Mouse (Mus musculus): ENCODE results near the gene Lmf2.

Gene Lmf2

DNA sequence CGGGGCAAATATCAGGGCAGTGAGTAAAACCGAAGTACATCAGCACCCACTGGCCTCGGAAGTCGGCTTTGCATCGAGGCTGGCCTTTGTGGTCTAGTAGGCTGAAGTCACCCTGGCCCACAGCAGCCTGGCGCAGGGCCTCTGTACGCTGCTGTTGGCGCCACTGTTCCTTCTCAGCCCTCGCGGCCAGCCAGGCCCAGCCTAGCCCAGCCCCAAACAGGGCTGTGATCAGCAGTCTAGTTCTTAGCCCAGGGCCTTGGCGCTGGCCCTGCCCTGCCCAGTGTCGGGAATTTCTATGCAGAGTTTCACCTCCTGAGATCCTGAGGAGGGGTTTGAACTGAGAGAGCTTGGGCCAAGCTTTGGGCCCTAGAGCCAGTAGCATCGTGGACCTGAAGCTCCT is 16.6 kb upstream of the Lmf2 start:
- no peak for DNase-seq

DNA sequence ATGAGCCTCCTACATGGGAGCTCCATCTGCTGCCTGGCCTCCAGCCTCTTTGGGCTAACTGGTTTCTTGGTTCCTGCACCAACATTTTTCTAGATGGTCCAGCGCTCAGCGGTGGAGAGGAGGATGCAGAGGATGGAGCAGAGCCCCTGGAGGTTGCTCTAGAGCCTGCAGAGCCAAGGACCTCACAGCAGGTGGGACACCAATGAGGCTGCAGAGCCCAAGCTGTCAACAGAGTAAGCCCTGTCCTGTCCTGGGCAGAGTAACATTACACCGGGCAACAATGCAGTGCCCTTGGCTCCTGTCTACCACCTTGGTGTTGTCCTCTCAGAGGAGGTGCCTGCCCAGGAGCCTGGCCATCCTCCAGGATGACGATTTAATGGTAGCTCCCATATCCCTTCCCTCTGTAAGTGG is 9.7 kb upstream of the Lmf2 start:
- no peak for DNase-seq

DNA sequence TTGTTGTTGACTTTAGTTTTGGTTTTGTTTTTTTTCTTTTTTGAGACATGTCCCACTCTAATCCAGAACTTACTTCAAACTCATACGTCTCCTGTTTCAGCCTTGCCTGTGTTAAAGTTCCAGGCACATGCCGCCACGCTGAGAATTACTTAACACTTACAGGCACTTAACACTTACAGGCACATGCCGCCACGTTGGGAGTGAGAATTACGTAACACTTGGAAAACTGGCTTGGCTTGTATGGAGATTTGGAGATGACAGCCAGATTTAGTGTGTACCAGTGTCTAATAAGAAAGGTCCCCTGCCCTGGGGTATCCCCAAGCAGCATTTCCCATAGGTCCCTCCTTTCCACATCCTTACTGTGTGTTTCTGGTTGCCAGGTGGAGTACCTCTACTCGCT is 7.6 kb upstream of the Lmf2 start:
- DNase-seq: no peak

DNA sequence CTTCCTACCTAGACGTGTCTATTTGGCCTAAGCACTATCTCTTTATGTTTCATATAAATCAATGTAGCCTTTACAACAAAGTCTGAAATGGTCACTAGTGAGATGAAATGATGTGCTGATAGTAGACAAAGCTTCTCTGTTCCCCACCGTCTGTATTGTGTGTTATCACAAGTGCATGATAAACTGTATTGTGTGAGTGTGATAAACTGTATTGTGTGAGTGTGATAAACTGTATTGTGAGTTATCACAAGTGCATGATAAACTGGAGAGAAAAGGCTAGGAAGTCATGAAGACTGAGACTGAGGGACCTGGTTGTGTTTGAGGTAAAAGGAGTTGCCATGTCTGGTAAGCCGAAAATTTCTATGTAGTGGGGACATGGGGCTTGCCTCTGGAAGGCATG is 3.3 kb upstream of the Lmf2 start:
- DNase-seq: no peak

DNA sequence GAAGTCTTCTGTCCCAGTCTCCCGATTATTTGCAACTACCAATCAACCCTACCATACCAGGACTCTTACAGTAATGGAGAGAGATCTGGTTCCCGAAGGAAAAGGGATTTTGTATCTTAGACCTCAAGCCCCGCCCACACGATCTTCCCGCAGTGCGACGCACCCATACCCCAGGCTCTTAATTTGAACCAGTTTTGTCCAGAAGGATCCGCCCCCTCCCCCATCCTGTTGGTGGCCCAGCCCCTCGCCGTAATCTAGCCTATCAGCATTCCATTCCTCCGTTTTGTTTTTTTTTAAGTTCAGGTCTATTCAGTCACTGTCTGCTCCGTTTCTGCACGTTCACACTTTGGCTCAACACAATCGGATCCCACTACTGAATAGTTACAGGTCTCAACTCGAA is 913 bp upstream of the Lmf2 start:
- peak; percentile 92 for DNase-seq

DNA sequence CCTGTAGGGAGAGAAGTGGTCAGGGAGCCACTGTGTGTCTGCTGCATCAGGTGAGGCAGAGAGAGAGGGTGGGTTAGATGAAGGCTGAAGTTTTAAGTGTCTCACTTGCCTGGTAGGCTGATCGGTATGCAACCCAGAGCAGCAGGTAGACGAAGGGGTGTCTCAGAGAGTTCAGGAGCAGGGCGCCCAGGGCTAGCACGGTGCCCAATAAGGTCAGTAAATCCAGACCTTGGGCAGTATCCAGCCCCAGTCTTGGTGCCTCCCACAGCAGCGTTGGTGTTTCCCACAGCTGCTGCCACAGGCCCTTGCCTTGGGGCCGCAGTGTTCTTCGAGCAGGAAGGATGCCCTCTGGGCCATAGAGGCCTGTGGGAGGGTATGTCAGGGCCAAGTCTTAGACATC is 1.0 kb downstream of the Lmf2 start:
- no peak for DNase-seq

DNA sequence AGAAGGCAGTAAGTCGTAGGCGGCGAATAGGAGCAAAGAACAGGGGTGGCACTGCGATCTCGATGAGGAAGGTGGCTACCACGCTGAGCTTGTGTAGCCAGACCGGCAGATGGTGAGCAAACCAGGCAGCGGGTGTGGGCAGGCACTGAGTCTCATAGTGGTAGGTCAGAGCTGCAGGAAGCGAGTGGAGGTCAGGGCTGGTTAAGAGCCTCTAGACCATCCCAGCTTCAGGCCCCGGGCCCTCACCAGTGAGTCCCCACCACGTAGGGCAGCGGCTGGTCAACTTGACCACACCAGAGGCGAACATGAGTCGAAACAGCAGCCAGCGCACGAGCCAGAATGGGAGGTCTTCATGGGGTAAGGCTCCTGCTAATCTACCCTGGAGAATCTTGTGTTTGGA is 1.6 kb downstream of the Lmf2 start:
- no peak for DNase-seq

DNA sequence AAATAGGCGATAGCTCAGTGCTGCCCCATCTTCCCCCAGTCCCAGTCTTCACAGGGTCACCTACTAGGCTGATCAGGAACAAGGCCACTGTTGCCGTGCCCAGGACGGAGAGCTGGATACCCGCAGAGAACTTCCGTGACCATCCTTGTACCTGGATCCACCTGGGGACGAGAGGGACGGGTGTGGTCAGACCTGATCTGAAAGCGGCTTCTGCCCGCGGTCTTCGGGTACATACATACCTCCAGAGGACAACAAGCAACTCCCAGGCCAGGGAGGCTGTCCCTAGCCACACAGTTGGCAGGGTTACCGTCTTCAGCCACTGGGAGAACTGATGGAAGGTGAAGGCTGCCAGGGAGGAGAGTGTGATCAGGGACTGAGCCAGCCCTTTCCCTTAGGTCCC is 2.7 kb downstream of the Lmf2 start:
- no peak for DNase-seq

DNA sequence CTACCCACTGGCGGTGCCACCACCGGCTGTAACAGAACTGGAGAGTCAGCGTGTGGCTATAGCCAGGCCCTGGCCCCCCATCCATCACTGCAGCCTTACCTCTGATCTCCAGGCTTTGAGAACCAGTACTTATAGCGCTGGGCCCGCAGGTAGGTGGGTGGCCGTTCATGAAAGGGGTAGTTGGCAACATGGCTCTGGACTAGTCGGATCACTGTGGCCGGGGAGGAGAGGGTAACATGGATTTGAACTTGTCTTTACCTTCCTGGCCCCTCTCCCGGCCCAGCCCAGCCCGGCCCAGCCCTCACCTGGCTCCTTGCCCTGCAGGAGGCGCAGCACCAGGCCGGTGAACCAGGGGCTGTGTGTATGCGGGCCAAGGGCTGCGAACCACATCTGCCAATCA is 3.4 kb downstream of the Lmf2 start:
- DNase-seq: no peak

DNA sequence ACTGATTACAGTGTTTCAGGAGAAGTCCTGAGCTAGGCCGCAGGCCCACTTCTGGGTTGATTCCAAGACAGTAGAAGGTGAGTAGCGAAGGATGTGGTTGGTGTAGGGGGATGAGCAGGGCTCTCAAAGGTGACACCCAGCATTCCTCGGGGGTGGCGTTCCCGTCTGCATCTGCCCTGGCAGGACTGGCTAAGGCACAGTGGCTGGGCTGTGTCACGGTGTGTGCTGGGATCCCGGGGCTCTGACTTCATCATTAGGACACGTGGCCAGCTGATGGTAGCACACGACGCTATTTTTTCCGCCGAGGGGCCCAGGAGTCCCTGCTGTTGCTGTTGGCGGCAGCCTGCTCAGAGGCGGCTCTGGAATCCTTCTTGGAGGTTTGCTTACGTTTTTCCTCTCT is 4.2 kb downstream of the Lmf2 start:
- no peak for DNase-seq

DNA sequence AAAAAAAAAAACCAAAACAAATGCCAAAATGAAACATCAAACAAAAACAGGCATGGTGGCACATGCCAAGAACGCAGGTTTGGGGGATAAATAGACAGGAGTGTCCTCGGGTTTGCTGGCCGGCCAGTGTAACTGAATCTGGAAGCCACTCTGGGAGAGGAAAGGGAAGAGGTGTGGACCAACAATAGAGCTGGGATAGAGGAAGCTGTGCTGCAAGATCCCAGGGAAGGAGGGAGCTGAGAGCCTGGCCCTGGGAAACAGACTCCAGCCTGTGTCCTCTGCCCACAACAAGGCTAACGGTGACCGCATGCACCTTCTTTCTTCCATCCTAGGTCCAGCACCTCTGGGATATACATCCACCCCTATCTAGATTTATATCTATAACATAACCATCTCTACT is 5.0 kb downstream of the Lmf2 start:
- DNase-seq: no peak

DNA sequence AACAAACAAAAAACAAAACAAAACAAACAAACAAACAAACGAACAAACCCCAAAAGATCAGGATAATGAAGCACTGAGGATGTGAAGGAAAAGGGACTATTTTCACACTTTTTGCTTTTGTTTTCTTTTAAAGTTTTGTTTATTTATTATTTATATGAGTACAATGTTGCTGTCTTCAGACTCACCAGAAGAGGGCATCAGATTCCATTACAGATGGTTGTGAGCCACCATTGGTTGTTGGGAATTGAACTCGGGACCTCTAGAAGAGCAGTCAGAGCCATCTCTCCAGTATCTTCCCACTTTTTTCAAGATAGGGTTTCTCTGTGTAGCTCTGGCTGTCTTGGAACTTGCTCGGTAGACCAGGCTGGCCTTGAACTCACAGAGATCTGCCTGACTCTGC is 12.1 kb downstream of the Lmf2 start:
- no peak for DNase-seq

DNA sequence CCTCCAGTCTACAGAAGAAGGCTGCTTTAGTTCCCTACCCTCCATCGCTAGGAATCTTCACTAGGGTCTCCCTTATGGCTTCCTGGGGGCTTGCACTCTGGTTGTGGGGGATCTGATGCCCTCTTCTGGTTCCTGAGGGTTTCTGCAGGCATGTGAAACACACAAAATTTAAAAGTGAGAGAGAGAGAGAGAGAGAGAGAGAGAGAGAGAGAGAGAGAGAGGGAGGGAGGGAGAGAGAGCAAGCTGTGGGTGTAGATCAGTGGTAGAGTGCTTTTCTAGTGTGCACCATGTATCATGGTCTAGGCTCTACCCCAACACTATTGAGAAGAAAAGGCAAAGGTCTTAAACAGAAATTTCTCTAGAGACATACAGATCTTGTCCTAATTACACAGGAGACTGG is 13.8 kb downstream of the Lmf2 start:
- peak; percentile 25 for DNase-seq

DNA sequence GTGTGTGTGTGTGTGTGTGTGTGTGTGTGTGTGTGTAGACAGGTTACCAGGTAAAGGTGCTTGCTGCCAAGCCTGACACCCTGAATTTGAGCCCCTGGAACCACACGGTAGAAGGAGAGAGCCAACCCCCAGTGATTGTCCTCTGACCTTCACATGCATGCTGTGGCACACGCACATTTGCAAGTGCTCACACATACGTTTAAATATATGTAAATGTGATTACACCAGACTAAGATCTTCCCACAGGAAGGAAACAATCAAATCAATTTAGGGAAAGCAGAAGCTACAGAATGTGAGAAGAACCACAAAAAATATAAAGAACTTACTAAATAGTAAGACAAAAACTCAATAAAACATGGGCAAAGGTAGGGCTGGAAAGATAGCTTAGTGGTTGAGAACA is 15.3 kb downstream of the Lmf2 start:
- DNase-seq: no peak

DNA sequence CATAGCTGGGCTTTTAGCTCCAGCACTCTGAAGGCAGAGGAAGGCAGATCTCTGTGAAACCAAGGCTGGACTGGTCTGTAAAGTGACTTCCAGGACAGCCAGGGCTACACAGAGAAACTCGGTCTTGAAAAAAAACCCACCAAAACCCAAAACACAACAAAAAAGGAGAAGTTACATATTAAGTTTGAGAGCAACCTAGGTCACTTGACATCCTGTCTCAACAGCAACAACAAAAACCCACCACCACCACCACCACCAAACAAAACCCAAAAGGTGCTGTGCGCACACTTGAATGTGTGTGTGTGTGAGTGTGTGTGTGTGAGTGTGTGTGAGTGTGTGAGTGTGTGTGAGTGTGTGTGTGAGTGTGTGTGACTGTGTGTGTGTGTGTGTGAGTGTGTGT is 15.8 kb downstream of the Lmf2 start:
- no peak for DNase-seq

DNA sequence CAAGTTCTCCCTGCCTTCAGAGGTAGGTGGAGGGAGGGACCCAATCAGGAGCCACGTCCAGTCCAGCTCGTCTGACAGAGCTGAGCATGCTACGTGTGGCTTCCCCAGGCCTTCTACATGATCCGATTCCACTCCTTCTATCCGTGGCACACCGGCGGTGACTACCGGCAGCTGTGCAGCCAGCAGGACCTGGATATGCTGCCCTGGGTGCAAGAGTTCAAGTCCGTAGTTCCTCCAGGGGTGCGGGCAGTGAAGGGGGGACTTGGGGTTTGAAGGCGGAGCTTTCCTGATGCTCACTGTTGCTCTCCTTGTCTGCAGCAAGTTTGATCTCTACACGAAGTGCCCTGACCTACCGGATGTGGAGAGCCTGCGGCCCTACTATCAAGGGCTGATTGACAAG is 19.0 kb downstream of the Lmf2 start:
- no peak for DNase-seq

DNA sequence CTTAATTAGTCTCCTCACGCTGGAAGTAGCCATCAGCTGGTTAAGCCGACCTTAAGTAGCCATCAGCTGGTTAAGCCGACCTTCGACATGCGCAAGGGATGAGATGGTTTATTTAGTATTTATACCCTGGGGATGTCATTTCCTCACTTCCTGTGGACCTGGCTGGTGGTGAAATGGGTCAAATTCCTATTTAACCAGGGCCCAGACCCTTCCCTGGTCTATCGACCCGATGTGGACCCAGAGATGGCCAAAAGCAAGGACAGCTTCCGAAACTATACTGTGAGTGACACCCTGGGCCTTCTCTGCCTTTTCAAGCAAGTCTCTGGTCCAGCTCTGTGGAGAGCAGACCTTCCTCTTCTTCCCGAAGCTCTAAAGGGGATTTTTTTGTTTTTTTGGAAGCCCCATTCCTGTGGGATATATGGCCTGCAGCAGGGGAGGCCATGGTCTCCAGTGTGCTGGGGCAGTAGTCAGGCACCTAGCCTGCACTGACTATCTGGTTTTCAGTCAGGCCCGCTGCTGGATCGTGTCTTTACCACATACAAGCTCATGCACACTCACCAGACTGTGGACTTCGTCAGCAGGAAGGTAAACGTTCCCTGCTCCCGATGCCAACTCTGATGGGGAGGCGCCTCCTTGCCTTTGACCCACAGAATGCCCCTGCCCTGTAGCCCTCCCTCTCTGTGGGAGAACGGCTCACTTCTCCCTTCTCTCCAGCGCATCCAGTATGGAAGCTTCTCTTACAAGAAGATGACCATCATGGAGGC is 20.5 kb downstream of the Lmf2 start:
- DNase-seq: peak; percentile 45

DNA sequence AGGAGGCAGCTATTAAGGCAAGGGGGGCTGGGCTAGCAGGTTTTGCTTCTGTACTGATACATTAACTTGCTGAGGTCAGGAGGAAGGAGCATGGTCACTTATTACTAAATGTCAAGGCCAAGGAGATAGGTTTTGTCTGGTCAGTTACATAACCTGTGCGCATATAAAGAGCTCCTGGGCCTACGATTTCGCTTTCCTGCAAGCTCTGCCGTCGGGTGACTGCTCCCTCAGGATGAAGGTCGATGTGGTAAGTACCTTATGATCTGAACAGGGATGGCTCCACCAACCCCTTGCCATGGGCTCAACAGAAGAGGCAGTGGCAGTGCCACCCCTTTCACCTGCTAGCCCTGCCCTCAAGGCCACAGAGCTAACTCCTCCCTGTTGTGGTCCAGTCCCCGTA is 21.2 kb downstream of the Lmf2 start, which contains the start of gene Miox:
Gene Miox (plus strand): TSS at position 128 of the 400 bp plus-strand sequence.
- DNase-seq: no peak

DNA sequence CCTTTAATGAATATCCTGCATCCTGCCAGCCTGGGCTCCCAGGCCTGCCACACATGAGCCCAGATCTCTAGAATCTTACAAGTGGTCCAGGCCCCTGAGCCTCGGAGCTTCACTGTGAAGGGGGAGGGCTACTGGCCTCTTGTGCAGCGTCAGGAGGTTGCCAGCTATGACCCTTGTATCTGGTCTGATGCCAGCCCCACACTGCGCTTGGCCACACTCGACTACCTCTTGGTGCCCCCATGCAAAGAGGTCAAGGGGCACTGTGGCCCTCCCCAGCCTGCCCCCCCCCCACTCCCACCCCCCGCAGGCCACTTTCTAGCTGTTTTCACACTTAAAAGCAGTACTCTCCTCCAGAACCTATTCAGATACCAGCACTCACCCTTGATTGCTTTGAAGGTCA is 29.0 kb downstream of the Lmf2 start:
- DNase-seq: no peak

DNA sequence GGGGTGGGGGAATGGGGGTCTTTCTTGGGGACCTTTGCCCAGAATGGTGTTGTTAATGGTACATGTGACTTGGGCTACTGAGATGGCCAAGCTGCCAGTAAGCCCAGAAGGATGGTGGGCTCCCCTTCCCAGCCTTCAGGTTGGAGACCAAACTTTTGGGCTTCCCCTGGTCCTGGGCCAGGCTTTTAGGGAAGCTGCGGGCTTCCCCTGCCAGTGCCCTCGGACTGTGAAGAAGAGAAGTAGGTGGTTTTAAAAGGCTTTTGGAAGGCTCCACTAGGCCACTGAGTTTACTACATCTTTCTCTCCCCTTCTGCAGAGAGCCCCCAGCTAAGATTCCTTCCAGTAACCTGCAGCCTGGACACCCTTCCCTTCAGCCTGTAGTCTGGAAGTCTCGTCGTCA is 31.8 kb downstream of the Lmf2 start:
- DNase-seq: no peak

DNA sequence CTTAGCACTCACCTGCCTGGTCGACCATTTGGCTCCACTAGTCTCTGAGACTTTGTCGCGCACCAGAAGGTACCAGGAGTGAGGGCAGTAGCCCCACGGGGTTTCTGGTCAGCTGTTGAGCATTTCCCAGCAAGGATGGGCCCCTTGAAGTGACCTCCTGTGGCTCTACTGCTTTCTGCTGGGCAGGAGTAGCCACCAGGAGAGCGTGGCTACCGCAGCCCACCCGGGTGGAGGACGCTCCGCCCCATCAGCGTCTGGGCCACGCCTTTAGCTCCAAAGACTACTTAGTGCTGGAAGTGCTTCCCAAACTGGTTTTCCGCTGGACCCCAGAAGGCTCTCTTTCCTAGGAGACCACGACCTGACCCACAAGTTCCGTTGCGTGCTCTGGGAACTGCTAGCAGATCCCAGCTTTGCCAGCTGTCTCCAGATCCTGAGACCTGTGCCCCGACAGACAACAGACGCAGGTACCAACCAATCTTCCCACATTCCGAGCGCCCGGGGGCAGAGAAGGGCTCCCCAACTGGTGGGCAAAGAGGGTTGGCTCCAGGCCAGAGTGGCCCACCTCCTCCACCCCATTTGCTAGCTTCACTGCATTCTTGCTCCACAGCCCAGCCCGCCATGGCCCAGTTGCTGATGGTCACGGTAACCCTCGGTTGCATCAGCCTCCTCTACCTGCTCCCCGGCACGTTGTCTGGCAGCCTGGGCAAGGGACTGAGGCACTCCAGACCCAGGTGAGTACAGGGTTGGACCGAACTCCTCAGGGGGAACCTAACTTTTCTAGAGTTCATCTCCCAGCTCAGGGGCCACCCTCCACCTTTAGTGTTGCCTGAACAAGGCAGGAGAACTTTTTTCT is 32.6 kb downstream of the Lmf2 start, which contains the start of gene Adm2:
Gene Adm2 (plus strand): TSS at position 51 of the 853 bp plus-strand sequence.
- DNase-seq: peak; percentile 32

DNA sequence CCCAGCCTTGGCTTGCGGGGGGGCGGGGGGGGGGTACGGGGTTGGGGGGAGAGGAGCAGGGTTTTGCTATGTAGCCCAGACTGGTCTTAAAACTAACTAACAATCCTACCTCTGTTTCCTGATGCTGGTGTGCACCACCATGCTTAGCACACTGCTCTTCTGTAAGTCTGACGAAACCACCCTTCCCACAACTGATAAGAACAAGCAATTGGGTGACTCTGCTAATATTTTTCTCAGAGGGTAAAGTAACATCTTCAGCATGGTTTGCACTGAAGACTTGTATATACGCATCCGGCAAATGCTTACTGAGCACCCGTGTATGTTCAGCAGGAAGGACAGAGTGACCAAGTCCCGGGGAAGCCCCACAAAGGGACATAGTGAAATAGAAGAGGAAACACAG is 34.2 kb downstream of the Lmf2 start:
- DNase-seq: no peak

DNA sequence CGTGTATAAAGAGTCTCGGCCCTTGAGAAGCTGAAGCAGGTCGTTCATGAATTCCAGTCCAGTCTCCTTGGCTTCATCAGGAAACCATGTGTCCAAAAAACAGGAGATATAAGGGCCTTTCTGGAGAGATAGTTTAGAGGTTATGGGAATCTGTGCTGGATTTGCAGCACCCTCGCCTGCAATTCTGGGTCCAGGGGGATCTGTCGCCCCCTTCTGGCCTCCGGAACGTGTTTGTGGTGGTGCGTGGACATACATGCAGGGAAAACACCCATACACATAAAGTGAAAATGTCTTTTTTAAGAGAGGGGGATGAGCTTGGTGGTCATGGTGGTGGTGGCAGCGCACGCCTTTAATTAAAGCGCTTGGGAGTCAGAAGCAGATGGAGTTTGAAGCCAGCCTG is 39.3 kb downstream of the Lmf2 start:
- peak; percentile 40 for DNase-seq

DNA sequence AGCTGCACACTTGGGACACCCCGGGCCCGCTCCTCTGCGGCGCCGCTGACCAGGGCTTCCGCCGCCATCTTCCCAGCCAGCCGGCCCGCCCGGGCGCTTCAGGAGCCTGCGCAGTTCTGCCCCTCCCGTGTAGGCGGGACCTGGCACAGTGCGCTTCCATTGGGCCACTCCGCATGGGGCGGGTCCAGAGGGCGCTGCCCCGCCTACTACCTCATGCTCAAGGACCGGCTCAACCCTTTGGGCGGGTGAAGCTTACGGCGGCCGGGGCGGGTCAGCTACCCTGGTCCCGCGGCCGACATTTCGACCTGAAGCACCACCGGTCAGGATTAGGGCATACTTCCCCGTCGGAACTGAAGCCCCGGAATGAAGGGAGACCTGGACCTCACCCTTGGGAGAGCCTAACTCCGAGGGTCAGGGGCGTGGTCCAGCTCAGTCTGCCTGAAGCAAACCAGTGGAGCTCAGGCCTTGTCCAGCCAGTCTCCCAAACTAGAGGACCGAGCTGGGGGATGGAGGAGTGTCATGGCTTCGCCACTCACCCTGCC is 40.2 kb downstream of the Lmf2 start, which contains the start of gene Sbf1:
Gene Sbf1 (minus strand): TSS at position 122 of the 542 bp plus-strand sequence.
- DNase-seq: peak; percentile 98

Measured in retina, postnatal 1 day (tissue).